Mouse (Mus musculus) ES-Bruce4 (cell line): Measurements from ENCODE around the gene Poc1b.

Experiments
- CTCF ChIP-seq: IDR thresholded peaks from one replicate; pipeline ENCODE4 v1.8.1; 2011; ENCODE audit warnings: low read depth, low read length
- EP300 ChIP-seq: IDR thresholded peaks from 2 replicates; pipeline ENCODE4 v1.6.1; 2011; ENCODE audit warnings: low read depth, low read length; ENCODE audit not compliant: insufficient read depth
- POLR2A ChIP-seq: IDR thresholded peaks from one replicate; pipeline ENCODE4 v1.8.1; 2011; ENCODE audit warnings: low read length; ENCODE audit not compliant: insufficient read depth

DNA sequence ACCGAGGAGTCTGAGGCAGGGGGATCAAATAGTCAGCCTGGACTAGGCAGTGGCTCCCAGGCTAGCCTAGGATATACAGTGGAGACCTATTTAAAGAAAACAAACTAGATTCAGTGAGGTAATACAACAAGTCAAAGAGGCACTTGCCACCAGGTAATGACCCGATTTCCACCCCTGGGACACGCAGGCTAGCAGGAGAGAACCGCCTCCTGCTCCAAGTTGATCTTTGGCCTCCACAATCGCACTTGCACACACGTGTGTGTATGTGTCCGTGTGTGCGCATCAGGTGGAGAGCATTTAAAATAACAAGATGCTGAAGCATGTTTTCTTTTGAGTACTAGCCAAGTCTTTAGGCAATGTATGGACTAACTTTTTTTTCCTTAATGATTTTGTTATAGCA lies 127.5 kb downstream of the Poc1b start:
- no peak for TF ChIP-seq POLR2A
- TF ChIP-seq CTCF = no peak
- TF ChIP-seq EP300 = no peak
